Mouse (Mus musculus): ENCODE data around the gene Awat2.

DNA sequence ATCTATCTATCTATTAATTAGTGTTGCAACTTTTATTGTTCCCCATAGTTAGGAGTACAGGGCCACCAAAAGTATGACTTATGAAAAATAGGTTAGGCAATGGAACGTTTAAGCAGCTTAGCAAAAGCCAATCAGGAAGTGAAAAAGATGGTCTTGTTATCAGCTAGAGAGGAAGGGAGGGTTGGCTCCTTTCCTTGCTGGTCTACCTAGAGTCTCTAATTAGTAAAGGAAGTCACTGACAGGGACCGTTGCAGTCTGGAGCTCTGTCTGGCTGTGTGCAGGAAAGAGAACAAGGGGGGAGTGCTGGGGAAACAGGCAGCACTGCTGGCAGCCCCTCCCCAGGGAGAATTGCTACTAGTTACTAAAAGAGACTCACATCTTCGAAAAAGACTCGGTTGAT, 25.5 kb upstream of the Awat2 start:
- TF ChIP-seq CTCF (IDR thresholded peaks at IDR 0.05; ENCODE audit: extremely low read depth, insufficient read length, insufficient replicate concordance, low read depth, low read length) (no peak), POLR2A (IDR thresholded peaks at IDR 0.05; ENCODE audit: low read depth, low read length) (no peak)

Data from small intestine, adult 2 months (tissue).